Mouse (Mus musculus) midbrain, embryonic 14.5 days (tissue): ENCODE data around the gene Fancd2os. TPM values are rescaled to one million over a fixed set of nuclear protein-coding genes. Genes with fewer than 3 reads are reported as not detected.
A peak's percentile ranks its signal among the peaks of the same experiment; 100 is the strongest.

Experiments used
- ATAC-seq: fragments of 200-750 bp; cut with Nextera tagmentation; 2 replicates; pipeline ENCODE4 v1.8.0; 2017; ENCODE audit warnings: moderate number of reproducible peaks, moderate library complexity; ENCODE audit not compliant: low FRiP score, low TSS enrichment
- DNase-seq: peaks from one replicate; pipeline ENCODE4 v3.0.0-alpha.2; 2015
- H3K27ac ChIP-seq: fragments of 300-500 bp; sonication (generic); replicated peaks from 2 replicates; pipeline ENCODE4 v1.5.1; 2014; ENCODE audit warnings: mild to moderate bottlenecking, low read depth, low read length, moderate library complexity
- H3K27me3 ChIP-seq: fragments of 300-500 bp; sonication (generic); 2 replicates; pipeline ENCODE4 v1.6.1; 2014; ENCODE audit warnings: low read length, control low read depth, mixed read lengths; ENCODE audit not compliant: control insufficient read depth, insufficient read depth
- H3K36me3 ChIP-seq: fragments of 300-500 bp; sonication (generic); 2 replicates; pipeline ENCODE4 v1.6.1; 2014; ENCODE audit warnings: low read length, control low read depth; ENCODE audit not compliant: control insufficient read depth, insufficient read depth
- H3K4me1 ChIP-seq: fragments of 300-500 bp; sonication (generic); 2 replicates; pipeline ENCODE4 v1.6.1; 2014; ENCODE audit warnings: mild to moderate bottlenecking, antibody characterized with exemption, low read length, control low read depth; ENCODE audit not compliant: control insufficient read depth, insufficient read depth
- H3K4me2 ChIP-seq: fragments of 300-500 bp; sonication (generic); 2 replicates; pipeline ENCODE4 v1.6.1; 2014; ENCODE audit warnings: mild to moderate bottlenecking, low read length, moderate library complexity
- H3K4me3 ChIP-seq: fragments of 300-500 bp; sonication (generic); replicated peaks from 2 replicates; pipeline ENCODE4 v1.5.1; 2014; ENCODE audit warnings: low read depth, low read length
- H3K9ac ChIP-seq: fragments of 300-500 bp; sonication (generic); replicated peaks from 2 replicates; pipeline ENCODE4 v1.6.1; 2014; ENCODE audit warnings: mild to moderate bottlenecking, low read length, moderate library complexity
- H3K9me3 ChIP-seq: fragments of 300-500 bp; sonication (generic); 2 replicates; pipeline ENCODE4 v1.6.1; 2016; ENCODE audit warnings: low read length, control low read depth, mixed read lengths; ENCODE audit not compliant: control insufficient read depth
- WGBS: fragments of 180-500 bp; shearing (Covaris S2); extraction: QIAGEN DNeasy Blood & Tissue Kit; methylation state at CpG from one replicate; pipeline ENCODE4 v1.1.7; 2014; 5-methylcytosine and 5-hydroxymethylcytosine counted together
- polyA plus RNA-seq: library from polyadenylated mRNA; unstranded; fragments of >200 nt; fragmentation: Nextera tagmentation; extraction: Ambion mirVana; gene quantifications from 2 replicates; pipeline ENCODE4 v1.2.1, GENCODE M21; 2014

Fancd2os gene
- polyA plus RNA-seq, 1 experiment from 2014 or later: not detected

DNA sequence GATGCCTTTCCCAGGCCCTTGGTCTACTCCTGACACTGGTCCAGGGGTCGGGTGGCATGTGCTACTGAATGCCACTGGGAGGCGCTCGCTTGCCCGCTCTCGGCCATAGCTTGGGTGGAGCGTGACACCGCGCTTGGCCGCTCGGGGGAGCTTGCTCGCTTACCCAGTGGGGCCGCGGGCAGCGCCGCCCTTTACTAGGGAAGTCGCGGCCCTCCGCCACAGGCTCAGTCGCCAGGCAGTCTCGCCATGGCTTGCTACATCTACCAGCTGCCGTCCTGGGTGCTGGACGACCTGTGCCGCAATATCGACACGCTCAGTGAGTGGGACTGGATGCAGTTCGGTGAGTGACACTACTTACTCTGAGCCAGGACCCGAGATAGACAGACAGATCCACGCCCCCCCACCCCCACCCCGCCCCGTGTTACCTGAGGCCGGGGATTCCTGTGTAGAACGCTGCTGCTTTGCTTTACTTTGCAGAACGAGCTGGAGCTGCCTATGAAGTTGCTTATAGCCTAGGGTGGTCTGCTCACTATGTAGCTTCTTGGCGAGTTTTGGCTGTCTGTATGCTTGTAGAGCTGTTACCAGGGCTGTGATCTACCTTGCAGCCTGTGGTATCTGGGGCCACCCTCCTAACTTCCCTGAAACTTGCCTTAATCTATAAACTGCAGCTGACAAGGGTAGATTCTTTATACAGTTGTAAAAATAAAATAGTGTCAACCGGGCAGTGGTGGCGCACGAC lies 38.0 kb upstream of the Fancd2os start, which contains the start of gene Irak2:
Gene Irak2, plus strand, starts transcription at position 166 of the 739 bp plus-strand sequence.
- Histone ChIP-seq H3K9me3 (no peaks in the 10 kb centered on the region), H3K27ac (no peak within 1 kb of the TSS)
- WGBS: 8% methylated on average over 37 of the region's 37 CpGs

GRCm38 (mm10) chr6:113632863-113633262 lies 32.3 kb upstream of the Fancd2os start:
- Histone ChIP-seq H3K9ac (no peak overlapping the region), H3K4me1 (no peaks in the 10 kb centered on the region), H3K27ac (no peak overlapping the region), H3K4me2 (no peak overlapping the region), H3K9me3 (no peaks in the 10 kb centered on the region), H3K36me3 (peaks cover 54% of the 10 kb centered on the region), H3K27me3 (no peaks in the 10 kb centered on the region), H3K4me3 (no peak overlapping the region)
- ATAC-seq: no peak
- DNase-seq: no peak
- WGBS: 96% methylated on average over 4 of the region's 4 CpGs

More for the DNA sequence above, 38.0 kb upstream of the Fancd2os start, which contains the start of gene Irak2:
- DNase-seq (peak; percentile 92), ATAC-seq (peak; percentile 85)
- Histone ChIP-seq H3K4me1 (no peaks in the 10 kb centered on the region), H3K36me3 (peaks cover 2% of the 10 kb centered on the region), H3K4me3 (peak within 1 kb of the TSS; percentile 40), H3K4me2 (peak within 1 kb of the TSS; percentile 68), H3K9ac (peak within 1 kb of the TSS; percentile 35; the same call in 1 of the 2 replicates), H3K27me3 (no peaks in the 10 kb centered on the region)

DNA sequence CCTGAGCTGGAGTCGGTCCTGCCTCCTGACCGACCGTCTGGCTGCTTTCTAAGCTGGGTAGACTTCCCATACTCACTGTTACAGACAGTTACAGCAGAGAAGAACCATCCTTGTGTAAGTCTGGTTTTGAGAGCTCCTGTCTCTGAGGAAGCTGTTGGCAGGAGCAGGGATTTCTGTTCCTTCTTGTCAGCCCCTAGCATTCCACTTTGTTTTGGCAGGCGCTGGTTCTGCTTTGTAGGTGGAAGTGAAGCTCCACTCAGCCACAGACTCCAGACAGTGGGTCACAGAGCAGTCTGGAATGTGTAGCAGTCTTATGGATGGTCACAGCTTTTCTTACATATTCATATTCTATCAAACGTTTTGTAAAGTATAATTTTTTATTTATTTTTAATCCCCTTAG lies 29.8 kb upstream of the Fancd2os start:
- WGBS: 87% methylated on average over 5 of the region's 5 CpGs
- H3K27ac ChIP-seq: no peak overlapping the region
- peaks cover 57% of the 10 kb centered on the region for H3K36me3 ChIP-seq
- no peaks in the 10 kb centered on the region for H3K9me3 ChIP-seq
- no peaks in the 10 kb centered on the region for H3K27me3 ChIP-seq
- H3K4me1 ChIP-seq: peaks cover 4% of the 10 kb centered on the region
- no peak overlapping the region for H3K9ac ChIP-seq
- ATAC-seq (no peak), DNase-seq (no peak)
- H3K4me3 ChIP-seq: no peak overlapping the region
- H3K4me2 ChIP-seq: no peak overlapping the region

DNA sequence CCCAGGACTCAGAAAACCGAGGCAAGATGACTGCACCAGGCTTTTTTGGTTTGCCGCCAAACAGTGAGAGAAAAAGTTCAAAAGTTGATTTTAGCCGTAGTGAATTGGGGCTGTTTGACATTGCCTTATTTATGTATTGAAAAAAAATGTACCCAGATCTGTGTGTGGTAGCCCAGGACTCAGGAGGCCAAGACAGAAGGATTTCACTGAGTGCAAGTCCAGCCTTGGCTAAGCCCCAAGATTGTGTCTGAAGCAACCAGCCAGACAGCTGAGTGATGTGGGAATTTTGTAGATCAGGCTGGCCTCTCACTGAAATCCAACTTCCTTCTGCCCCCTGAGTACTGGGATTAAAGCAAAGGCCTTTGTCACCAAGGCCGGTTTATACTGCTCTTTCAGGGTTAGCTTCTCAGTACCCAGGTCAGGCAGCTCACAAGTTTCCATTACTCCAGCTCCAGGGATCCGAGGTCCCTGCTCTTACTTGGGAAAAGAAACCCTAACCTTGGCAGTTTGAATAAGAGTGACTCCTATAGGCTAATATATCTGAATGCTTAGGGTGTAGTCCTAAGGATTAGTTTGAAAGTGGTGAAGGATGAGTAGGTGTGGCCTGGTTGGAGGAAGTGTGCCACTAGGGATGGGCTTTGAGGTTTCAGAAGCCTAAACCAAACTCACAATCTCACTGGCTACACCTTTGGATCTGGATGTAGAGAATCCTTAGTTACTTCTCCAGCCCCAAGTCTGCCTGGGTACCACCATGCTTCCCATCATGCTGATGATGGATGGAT lies 24.7 kb upstream of the Fancd2os start:
- 41% methylated on average over 5 of the region's 5 CpGs for WGBS
- peaks cover 11% of the 10 kb centered on the region for H3K4me1 ChIP-seq
- H3K4me3 ChIP-seq: peak overlapping the region; percentile 55
- H3K27ac ChIP-seq: no peak overlapping the region
- H3K4me2 ChIP-seq: peak overlapping the region; percentile 78
- peaks cover 25% of the 10 kb centered on the region for H3K36me3 ChIP-seq
- ATAC-seq: no peak
- no peaks in the 10 kb centered on the region for H3K27me3 ChIP-seq
- peak overlapping the region; percentile 79 for H3K9ac ChIP-seq
- no peaks in the 10 kb centered on the region for H3K9me3 ChIP-seq
- DNase-seq: peak; percentile 27

DNA sequence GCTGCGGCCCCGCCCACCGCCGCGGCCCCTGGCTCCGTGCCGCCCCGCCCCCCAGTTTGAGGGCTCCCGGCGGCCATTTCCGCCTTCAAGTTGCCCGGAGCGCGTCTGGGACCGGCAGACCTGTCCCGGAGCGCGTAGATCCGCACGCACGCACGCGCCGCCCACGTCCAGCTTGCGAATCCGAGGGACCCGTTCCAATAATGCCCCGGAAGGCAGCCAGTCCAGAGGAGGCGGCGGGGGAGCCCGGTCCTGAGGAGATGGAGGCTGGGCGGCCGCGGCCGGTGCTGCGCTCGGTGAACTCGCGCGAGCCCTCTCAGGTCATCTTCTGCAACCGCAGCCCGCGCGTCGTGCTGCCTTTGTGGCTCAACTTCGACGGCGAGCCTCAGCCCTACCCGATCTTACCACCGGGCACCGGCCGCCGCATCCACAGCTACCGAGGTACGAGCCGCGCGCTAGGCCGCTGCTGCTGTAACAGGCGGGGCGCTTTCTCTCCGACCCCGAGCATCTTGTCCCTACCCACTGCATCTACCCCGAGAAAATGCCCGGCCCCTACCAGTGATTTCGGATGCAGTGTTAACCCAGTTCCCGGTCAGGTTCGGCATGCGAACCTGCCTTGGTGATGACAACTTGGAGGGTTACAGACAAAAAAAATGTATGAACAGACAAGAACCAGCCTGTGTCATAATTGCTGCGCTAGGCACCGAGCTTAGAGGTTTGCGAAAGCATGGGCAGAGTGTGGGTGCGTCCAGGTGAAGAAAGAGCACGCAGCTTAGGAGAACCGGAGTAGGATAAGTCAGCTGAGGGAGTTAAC lies 23.6 kb upstream of the Fancd2os start, which contains the start of gene Vhl:
Gene Vhl, plus strand, starts transcription at position 19 of the 811 bp plus-strand sequence.
- DNase-seq: peak; percentile 90
- Histone ChIP-seq H3K4me2 (peak within 1 kb of the TSS; percentile 78), H3K36me3 (peaks cover 15% of the 10 kb centered on the region), H3K27me3 (no peaks in the 10 kb centered on the region), H3K4me1 (peaks cover 11% of the 10 kb centered on the region), H3K4me3 (peak within 1 kb of the TSS; percentile 55), H3K27ac (peak within 1 kb of the TSS; percentile 89), H3K9ac (peak within 1 kb of the TSS; percentile 79), H3K9me3 (no peaks in the 10 kb centered on the region)
- ATAC-seq: peak; percentile 91
- WGBS: under 1% methylated on average over 74 of the region's 76 CpGs

DNA sequence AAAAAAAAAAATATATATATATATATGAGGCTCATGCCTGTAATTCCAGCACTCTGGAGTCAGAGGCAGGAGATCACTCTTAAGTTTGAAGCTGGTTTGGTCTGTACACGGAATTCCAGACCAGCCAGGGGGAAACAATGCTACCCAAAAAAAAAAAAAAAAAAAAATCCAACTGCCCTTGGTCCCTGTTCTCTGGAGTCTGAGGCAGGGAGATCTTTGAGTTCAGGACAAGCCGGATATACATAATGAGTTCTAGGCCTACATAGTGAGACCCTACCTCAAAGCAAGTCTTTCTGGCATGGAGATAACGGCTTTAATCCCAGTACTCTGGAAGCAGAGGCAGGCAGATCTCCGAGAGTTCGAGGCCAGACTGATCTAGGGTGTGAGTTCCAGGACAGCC lies 22.9 kb upstream of the Fancd2os start:
- DNase-seq (no peak), ATAC-seq (no peak)
- 70% methylated on average over 5 of the region's 5 CpGs for WGBS
- Histone ChIP-seq H3K36me3 (0 out of 2 replicates have a peak, but pooled peaks cover 9% of the 10 kb centered on the region), H3K9ac (0 out of 2 replicates have a peak overlapping the region, but pooled peaks have one; percentile 79), H3K27me3 (no peaks in the 10 kb centered on the region), H3K9me3 (no peaks in the 10 kb centered on the region), H3K4me3 (peak overlapping the region; percentile 55), H3K4me2 (peak overlapping the region; percentile 78), H3K27ac (0 out of 2 replicates have a peak overlapping the region, but pooled peaks have one; percentile 20), H3K4me1 (peaks cover 11% of the 10 kb centered on the region)

- H3K27me3 ChIP-seq: no peaks in the 10 kb centered on the region
Observed at GRCm38 (mm10) chr6:113615489-113615888, 15.0 kb upstream of the Fancd2os start.

GRCm38 (mm10) chr6:113614997-113615396 lies 14.5 kb upstream of the Fancd2os start:
- WGBS: 97% methylated on average over 8 of the region's 8 CpGs
- DNase-seq (no peak), ATAC-seq (no peak)
- Histone ChIP-seq H3K36me3 (peaks cover 43% of the 10 kb centered on the region), H3K4me2 (no peak overlapping the region), H3K9ac (no peak overlapping the region), H3K27ac (no peak overlapping the region), H3K9me3 (no peaks in the 10 kb centered on the region), H3K27me3 (no peaks in the 10 kb centered on the region), H3K4me1 (no peaks in the 10 kb centered on the region), H3K4me3 (no peak overlapping the region)

More at GRCm38 (mm10) chr6:113615489-113615888, 15.0 kb upstream of the Fancd2os start:
- Histone ChIP-seq H3K27ac (no peak overlapping the region), H3K9me3 (no peaks in the 10 kb centered on the region), H3K9ac (no peak overlapping the region), H3K4me2 (no peak overlapping the region), H3K36me3 (peaks cover 40% of the 10 kb centered on the region), H3K4me3 (no peak overlapping the region), H3K4me1 (no peaks in the 10 kb centered on the region)
- WGBS: 98% methylated on average over 4 of the region's 4 CpGs
- no peak for DNase-seq
- no peak for ATAC-seq
